Mouse (Mus musculus) intestine, embryonic 16.5 days (tissue): Measurements from ENCODE around the gene Tmc3. TPM values are rescaled to one million over a fixed set of nuclear protein-coding genes. Genes with fewer than 3 reads are reported as not detected.

Source experiments
- ATAC-seq: fragments of 200-750 bp; cut with Nextera tagmentation; 2 replicates; pipeline ENCODE4 v1.8.0; 2017; ENCODE audit warnings: moderate TSS enrichment, moderate library complexity
- H3K27ac ChIP-seq: fragments of 300-500 bp; sonication (generic); 2 replicates; pipeline ENCODE4 v1.5.1; 2014; ENCODE audit warnings: mild to moderate bottlenecking, low read length
- H3K27me3 ChIP-seq: fragments of 300-500 bp; sonication (generic); replicated peaks from 2 replicates; pipeline ENCODE4 v1.6.1; 2014; ENCODE audit warnings: low read length, control low read depth, mixed read lengths; ENCODE audit not compliant: control insufficient read depth, insufficient read depth
- H3K36me3 ChIP-seq: fragments of 300-500 bp; sonication (generic); 2 replicates; pipeline ENCODE4 v1.6.1; 2014; ENCODE audit warnings: low read length, control low read depth; ENCODE audit not compliant: control insufficient read depth, insufficient read depth
- H3K4me1 ChIP-seq: fragments of 300-500 bp; sonication (generic); 2 replicates; pipeline ENCODE4 v1.6.1; 2014; ENCODE audit warnings: low read length, control low read depth, mixed read lengths; ENCODE audit not compliant: control insufficient read depth, insufficient read depth
- H3K4me2 ChIP-seq: fragments of 300-500 bp; sonication (generic); 2 replicates; pipeline ENCODE4 v1.6.1; 2014; ENCODE audit warnings: low read depth, low read length, control low read depth
- H3K4me3 ChIP-seq: fragments of 300-500 bp; sonication (generic); 2 replicates; pipeline ENCODE4 v1.5.1; 2014; ENCODE audit warnings: mild to moderate bottlenecking, low read length
- H3K9ac ChIP-seq: fragments of 300-500 bp; sonication (generic); 2 replicates; pipeline ENCODE4 v1.6.1; 2014; ENCODE audit warnings: low read depth, low read length
- H3K9me3 ChIP-seq: fragments of 300-500 bp; sonication (generic); 2 replicates; pipeline ENCODE4 v1.6.1; 2016; ENCODE audit warnings: low read length, control low read depth; ENCODE audit not compliant: control insufficient read depth
- WGBS: fragments of 180-500 bp; shearing (Covaris S2); extraction: QIAGEN DNeasy Blood & Tissue Kit; methylation state at CpG from one replicate; pipeline ENCODE4 v1.1.7; 2014; 5-methylcytosine and 5-hydroxymethylcytosine counted together
- polyA plus RNA-seq: library from polyadenylated mRNA; unstranded; fragments of >200 nt; fragmentation: Nextera tagmentation; extraction: Ambion mirVana; gene quantifications from 2 replicates; pipeline ENCODE4 v1.2.1, GENCODE M21; 2015

The Tmc3 gene
- polyA plus RNA-seq, 1 experiment from 2014 or later = 1.5 TPM

- Histone ChIP-seq H3K4me2 (no peak overlapping the region), H3K27ac (no peak overlapping the region), H3K9me3 (no peaks in the 10 kb centered on the region), H3K4me1 (peaks cover 9% of the 10 kb centered on the region; the same call in 1 of the 2 replicates), H3K27me3 (no peaks in the 10 kb centered on the region), H3K4me3 (no peak overlapping the region), H3K9ac (no peak overlapping the region), H3K36me3 (no peaks in the 10 kb centered on the region)
- ATAC-seq = no peak
- 61% methylated on average over 4 of the region's 4 CpGs for WGBS
Measured at GRCm38 (mm10) chr7:83580946-83581345, 3.8 kb upstream of the Tmc3 start.

GRCm38 (mm10) chr7:83594056-83594455 lies 9.3 kb downstream of the Tmc3 start:
- ATAC-seq = no peak
- WGBS = 87% methylated on average over 3 of the region's 3 CpGs
- H3K9me3 ChIP-seq = no peaks in the 10 kb centered on the region
- H3K27ac ChIP-seq = no peak overlapping the region
- H3K4me1 ChIP-seq = no peaks in the 10 kb centered on the region
- H3K9ac ChIP-seq = no peak overlapping the region
- no peaks in the 10 kb centered on the region for H3K27me3 ChIP-seq
- no peak overlapping the region for H3K4me2 ChIP-seq
- no peak overlapping the region for H3K4me3 ChIP-seq
- no peaks in the 10 kb centered on the region for H3K36me3 ChIP-seq

GRCm38 (mm10) chr7:83597063-83597462 lies 12.3 kb downstream of the Tmc3 start:
- H3K27me3 ChIP-seq = no peaks in the 10 kb centered on the region
- no peak for ATAC-seq
- H3K4me2 ChIP-seq = no peak overlapping the region
- no peaks in the 10 kb centered on the region for H3K9me3 ChIP-seq
- H3K27ac ChIP-seq = no peak overlapping the region
- no peak overlapping the region for H3K4me3 ChIP-seq
- no peak overlapping the region for H3K9ac ChIP-seq
- WGBS = 87% methylated on average over 3 of the region's 3 CpGs
- no peaks in the 10 kb centered on the region for H3K36me3 ChIP-seq
- H3K4me1 ChIP-seq = 0 out of 2 replicates have a peak, but pooled peaks cover 5% of the 10 kb centered on the region

- Histone ChIP-seq H3K27me3 (no peaks in the 10 kb centered on the region), H3K4me3 (no peak overlapping the region), H3K36me3 (no peaks in the 10 kb centered on the region), H3K9ac (no peak overlapping the region), H3K4me1 (0 out of 2 replicates have a peak, but pooled peaks cover 5% of the 10 kb centered on the region), H3K27ac (no peak overlapping the region; the same call in 1 of the 2 replicates), H3K9me3 (no peaks in the 10 kb centered on the region), H3K4me2 (no peak overlapping the region)
- ATAC-seq = peak; percentile 89
- 66% methylated on average over 13 of the region's 13 CpGs for WGBS
Measured at GRCm38 (mm10) chr7:83598997-83599912, 14.5 kb downstream of the Tmc3 start.

GRCm38 (mm10) chr7:83599913-83600286 lies 15.2 kb downstream of the Tmc3 start:
- H3K9ac ChIP-seq = no peak overlapping the region
- no peak overlapping the region for H3K4me3 ChIP-seq
- 65% methylated on average over 8 of the region's 8 CpGs for WGBS
- H3K27me3 ChIP-seq = no peaks in the 10 kb centered on the region
- 0 out of 2 replicates have a peak, but pooled peaks cover 5% of the 10 kb centered on the region for H3K4me1 ChIP-seq
- no peak overlapping the region for H3K4me2 ChIP-seq
- no peaks in the 10 kb centered on the region for H3K9me3 ChIP-seq
- peak; percentile 24; the same call in 1 of the 2 replicates for ATAC-seq
- H3K27ac ChIP-seq = no peak overlapping the region
- no peaks in the 10 kb centered on the region for H3K36me3 ChIP-seq

- WGBS = 92% methylated on average over 7 of the region's 7 CpGs
- Histone ChIP-seq H3K4me2 (no peak overlapping the region), H3K27me3 (no peaks in the 10 kb centered on the region), H3K27ac (no peak overlapping the region), H3K9me3 (no peaks in the 10 kb centered on the region), H3K9ac (no peak overlapping the region), H3K4me3 (no peak overlapping the region), H3K4me1 (0 out of 2 replicates have a peak, but pooled peaks cover 5% of the 10 kb centered on the region), H3K36me3 (no peaks in the 10 kb centered on the region)
- no peak for ATAC-seq
Measured at GRCm38 (mm10) chr7:83604180-83604944, 19.6 kb downstream of the Tmc3 start.

- Histone ChIP-seq H3K4me1 (no peaks in the 10 kb centered on the region), H3K4me2 (no peak overlapping the region), H3K9ac (no peak overlapping the region), H3K36me3 (no peaks in the 10 kb centered on the region), H3K4me3 (no peak overlapping the region), H3K27me3 (no peaks in the 10 kb centered on the region), H3K27ac (no peak overlapping the region), H3K9me3 (no peaks in the 10 kb centered on the region)
- WGBS = 94% methylated on average over 2 of the region's 2 CpGs
- ATAC-seq = no peak
Measured at GRCm38 (mm10) chr7:83606796-83607195, 22.1 kb downstream of the Tmc3 start.

GRCm38 (mm10) chr7:83609891-83610290 lies 25.2 kb downstream of the Tmc3 start:
- no peaks in the 10 kb centered on the region for H3K36me3 ChIP-seq
- H3K27ac ChIP-seq = no peak overlapping the region
- no peak for ATAC-seq
- no peak overlapping the region for H3K9ac ChIP-seq
- peaks cover 4% of the 10 kb centered on the region; the same call in 1 of the 2 replicates for H3K4me1 ChIP-seq
- H3K4me3 ChIP-seq = no peak overlapping the region
- no peaks in the 10 kb centered on the region for H3K9me3 ChIP-seq
- no peaks in the 10 kb centered on the region for H3K27me3 ChIP-seq
- H3K4me2 ChIP-seq = no peak overlapping the region
- WGBS = 96% methylated on average over 4 of the region's 4 CpGs

- Histone ChIP-seq H3K9me3 (no peaks in the 10 kb centered on the region), H3K27ac (no peak overlapping the region), H3K9ac (no peak overlapping the region), H3K4me3 (no peak overlapping the region), H3K4me2 (no peak overlapping the region), H3K4me1 (peaks cover 4% of the 10 kb centered on the region; the same call in 1 of the 2 replicates), H3K36me3 (no peaks in the 10 kb centered on the region), H3K27me3 (no peaks in the 10 kb centered on the region)
- ATAC-seq = peak; percentile 54
- 56% methylated on average over 1 of the region's 1 CpGs for WGBS
Measured at GRCm38 (mm10) chr7:83611886-83612285, 27.2 kb downstream of the Tmc3 start.
